Mouse (Mus musculus) hindbrain, embryonic 12.5 days (tissue): ENCODE results near the gene Pigo. TPM values are rescaled to one million over a fixed set of nuclear protein-coding genes. Genes with fewer than 3 reads are reported as not detected.
"Not testable (repeated sequence)": the region's sequence is repeated elsewhere in the genome, so short reads cannot be mapped to it uniquely, and the experiment has no call there.

Experiments used
- ATAC-seq: fragments of 200-750 bp; cut with Nextera tagmentation; 2 replicates; pipeline ENCODE4 v1.8.0; 2017; ENCODE audit warnings: moderate TSS enrichment; ENCODE audit not compliant: low FRiP score
- H3K27ac ChIP-seq: fragments of 300-500 bp; sonication (generic); 2 replicates; pipeline ENCODE4 v1.5.1; 2016; ENCODE audit warnings: mild to moderate bottlenecking
- H3K27me3 ChIP-seq: fragments of 300-500 bp; sonication (generic); 2 replicates; pipeline ENCODE4 v1.6.1; 2016; ENCODE audit warnings: mild to moderate bottlenecking
- H3K36me3 ChIP-seq: fragments of 300-500 bp; sonication (generic); 2 replicates; pipeline ENCODE4 v1.6.1; 2016; ENCODE audit warnings: mild to moderate bottlenecking
- H3K4me1 ChIP-seq: fragments of 300-500 bp; sonication (generic); 2 replicates; pipeline ENCODE4 v1.6.1; 2016
- H3K4me2 ChIP-seq: fragments of 300-500 bp; sonication (generic); replicated peaks from 2 replicates; pipeline ENCODE4 v1.6.1; 2016; ENCODE audit warnings: mild to moderate bottlenecking
- H3K4me3 ChIP-seq: fragments of 300-500 bp; sonication (generic); 2 replicates; pipeline ENCODE4 v1.5.1; 2016; ENCODE audit warnings: mild to moderate bottlenecking
- H3K9ac ChIP-seq: fragments of 300-500 bp; sonication (generic); 2 replicates; pipeline ENCODE4 v1.6.1; 2016; ENCODE audit warnings: mild to moderate bottlenecking, moderate library complexity
- H3K9me3 ChIP-seq: fragments of 300-500 bp; sonication (generic); replicated peaks from 2 replicates; pipeline ENCODE4 v1.6.1; 2016; ENCODE audit warnings: mild to moderate bottlenecking
- WGBS: fragments of 180-500 bp; shearing (Covaris S2); methylation state at CpG from one replicate; pipeline ENCODE4 v1.1.7; 2016; 5-methylcytosine and 5-hydroxymethylcytosine counted together
- polyA plus RNA-seq: library from polyadenylated mRNA; unstranded; fragments of >200 nt; fragmentation: Nextera tagmentation; extraction: Ambion mirVana; gene quantifications from 2 replicates; pipeline ENCODE4 v1.2.1, GENCODE M21; 2016

Gene Pigo
- polyA plus RNA-seq, 1 experiment from 2014 or later: 25.2 TPM

DNA sequence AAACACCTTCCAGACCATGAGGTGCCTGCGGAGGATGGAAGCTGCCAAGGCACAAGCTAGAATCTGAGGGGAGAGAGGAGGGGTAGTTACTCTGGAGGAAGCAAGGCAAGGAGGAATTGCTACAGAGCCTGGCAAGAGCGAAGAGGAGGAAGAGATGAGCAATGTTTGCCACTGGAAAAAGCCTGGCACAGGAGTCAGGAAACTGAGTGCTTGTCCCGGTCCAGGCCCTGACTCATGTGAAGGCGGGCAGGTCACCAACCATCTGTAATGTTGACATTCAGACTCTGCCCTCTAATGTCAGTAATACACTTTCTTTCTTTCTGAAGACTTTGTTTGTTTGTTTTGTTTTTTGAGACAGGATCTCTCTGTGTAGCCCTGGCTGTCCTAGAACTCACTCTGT is 7.5 kb downstream of the Pigo start:
- Histone ChIP-seq H3K4me2 (no peak overlapping the region), H3K9ac (no peak overlapping the region), H3K4me3 (no peak overlapping the region), H3K9me3 (no peaks in the 10 kb centered on the region), H3K27ac (no peak overlapping the region), H3K4me1 (no peaks in the 10 kb centered on the region), H3K36me3 (peaks cover 63% of the 10 kb centered on the region), H3K27me3 (no peaks in the 10 kb centered on the region)
- 94% methylated on average over 4 of the region's 4 CpGs for WGBS
- no peak for ATAC-seq

DNA sequence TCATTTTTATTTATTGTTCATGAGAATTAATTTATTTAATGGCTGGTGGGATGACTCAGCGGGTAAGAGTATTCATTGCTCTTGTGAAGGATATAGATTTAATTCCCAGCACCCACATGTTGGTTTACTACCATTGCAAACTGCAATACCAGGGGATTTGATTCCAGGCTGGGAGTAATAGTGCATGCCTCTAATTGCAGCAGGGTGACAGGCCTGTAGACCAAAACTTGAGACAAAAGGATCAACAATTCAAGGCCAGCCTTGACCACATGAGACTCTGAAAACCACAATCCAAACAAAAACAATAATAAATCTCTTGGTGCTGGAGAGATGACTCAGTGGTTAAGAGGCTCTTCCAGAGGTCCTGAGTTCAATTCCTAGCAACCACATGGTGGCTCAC is 13.5 kb downstream of the Pigo start:
- H3K27ac ChIP-seq: no peak overlapping the region
- ATAC-seq: no peak
- H3K4me3 ChIP-seq: no peak overlapping the region
- peaks cover 13% of the 10 kb centered on the region for H3K4me1 ChIP-seq
- 98% methylated on average over 1 of the region's 1 CpGs for WGBS
- H3K9ac ChIP-seq: no peak overlapping the region
- H3K9me3 ChIP-seq: no peaks in the 10 kb centered on the region
- no peaks in the 10 kb centered on the region for H3K27me3 ChIP-seq
- H3K4me2 ChIP-seq: no peak overlapping the region
- peaks cover 3% of the 10 kb centered on the region; the same call in 1 of the 2 replicates for H3K36me3 ChIP-seq

DNA sequence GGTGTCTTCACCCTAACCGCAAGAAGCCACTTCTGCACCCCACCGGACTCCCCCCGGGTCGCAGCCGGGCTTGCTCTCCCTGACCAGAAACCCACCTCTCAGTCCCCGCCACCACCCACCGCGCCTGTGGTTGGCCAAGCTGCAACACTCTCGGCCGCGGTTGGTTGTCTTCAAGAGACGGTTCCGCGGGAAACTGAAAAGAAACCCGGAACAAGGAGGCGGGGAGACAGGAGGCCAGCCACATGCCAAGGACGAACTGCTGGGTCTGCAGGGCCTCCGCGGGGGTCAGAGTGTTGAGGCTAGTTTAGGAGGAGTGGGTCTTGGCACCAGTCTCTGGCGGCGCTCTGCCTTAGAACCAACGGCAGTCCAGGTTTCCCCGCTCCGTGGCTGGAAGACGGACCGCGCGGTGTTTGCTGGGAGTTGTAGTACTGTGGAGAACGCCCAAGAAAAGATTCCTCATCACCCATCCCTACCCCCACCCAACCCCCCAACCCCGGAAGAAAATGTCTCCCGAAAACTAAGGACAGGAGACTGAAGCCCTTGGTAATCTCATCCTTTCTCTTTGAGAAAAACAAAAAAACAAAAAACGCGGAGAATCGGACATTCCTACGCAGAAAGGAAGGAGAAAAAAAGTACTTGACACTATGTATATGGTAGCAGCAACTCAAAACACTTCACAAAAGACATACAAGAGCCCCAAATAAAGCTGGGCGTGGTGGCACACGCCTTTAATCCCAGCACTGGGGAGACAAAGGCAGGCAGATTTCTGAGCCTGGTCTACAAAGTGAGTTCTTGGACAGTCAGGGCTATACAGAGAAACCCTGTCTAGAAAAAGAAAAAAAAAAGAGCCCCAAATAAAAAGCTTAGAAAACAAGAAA is 15.2 kb downstream of the Pigo start, which contains the start of gene Fancg:
Gene Fancg (minus strand): TSS at position 346 of the 878 bp plus-strand sequence.
- peak within 1 kb of the TSS; percentile 70 for H3K9ac ChIP-seq
- peak within 1 kb of the TSS; percentile 75 for H3K4me3 ChIP-seq
- peaks cover 13% of the 10 kb centered on the region for H3K4me1 ChIP-seq
- peak within 1 kb of the TSS; percentile 80 for H3K4me2 ChIP-seq
- no peaks in the 10 kb centered on the region for H3K36me3 ChIP-seq
- H3K27ac ChIP-seq: no peak within 1 kb of the TSS
- under 1% methylated on average over 37 of the region's 37 CpGs for WGBS
- no peaks in the 10 kb centered on the region for H3K27me3 ChIP-seq
- ATAC-seq: peak; percentile 92
- no peaks in the 10 kb centered on the region for H3K9me3 ChIP-seq

DNA sequence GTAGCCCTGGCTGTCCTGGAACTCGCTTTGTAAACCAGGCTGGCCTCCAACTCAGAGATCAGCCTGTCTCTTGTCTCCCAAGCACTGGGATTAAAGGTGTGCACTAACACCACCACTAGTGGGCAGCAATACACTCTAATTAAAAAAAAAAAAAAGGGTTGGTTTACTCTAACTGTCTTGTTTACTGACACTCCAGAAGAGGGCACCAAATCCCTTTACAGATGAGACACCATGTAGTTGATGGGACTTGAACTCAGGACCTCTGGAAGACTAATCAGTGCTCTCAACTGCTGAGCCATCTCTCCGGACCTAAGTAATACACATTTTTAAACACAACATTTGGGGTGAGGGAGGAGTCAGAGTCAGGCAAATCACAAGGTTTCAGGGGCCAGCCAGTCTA is 19.9 kb downstream of the Pigo start:
- no peak overlapping the region for H3K4me2 ChIP-seq
- WGBS: 57% methylated on average over 2 of the region's 2 CpGs
- 0 out of 2 replicates have a peak, but pooled peaks cover 4% of the 10 kb centered on the region for H3K36me3 ChIP-seq
- no peak for ATAC-seq
- no peak overlapping the region for H3K9ac ChIP-seq
- H3K9me3 ChIP-seq: no peaks in the 10 kb centered on the region
- no peaks in the 10 kb centered on the region for H3K27me3 ChIP-seq
- H3K4me3 ChIP-seq: no peak overlapping the region
- peaks cover 13% of the 10 kb centered on the region for H3K4me1 ChIP-seq
- H3K27ac ChIP-seq: no peak overlapping the region

DNA sequence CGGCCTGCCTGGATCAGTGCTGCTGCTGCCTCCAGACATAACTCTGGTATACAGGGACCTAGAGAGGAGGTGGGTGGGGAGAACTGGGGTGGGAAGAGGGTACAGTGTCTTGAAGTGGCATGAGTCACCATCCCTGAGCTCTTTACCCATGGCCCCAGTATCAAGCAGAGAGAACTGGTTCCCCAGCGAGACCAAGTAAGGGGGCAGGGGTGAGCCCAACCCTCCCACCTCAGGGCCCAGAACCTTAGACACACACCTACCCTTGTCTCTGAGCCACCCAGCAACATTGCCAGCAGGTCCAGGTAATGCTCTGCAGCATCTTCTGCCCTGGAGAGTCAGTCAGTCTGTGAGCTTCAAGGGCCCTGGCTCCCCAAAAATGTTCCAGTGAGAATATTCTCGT is 20.7 kb downstream of the Pigo start:
- ATAC-seq: no peak
- Histone ChIP-seq H3K9me3 (no peaks in the 10 kb centered on the region), H3K4me3 (no peak overlapping the region), H3K36me3 (0 out of 2 replicates have a peak, but pooled peaks cover 4% of the 10 kb centered on the region), H3K4me2 (no peak overlapping the region), H3K27ac (no peak overlapping the region), H3K4me1 (peaks cover 11% of the 10 kb centered on the region), H3K27me3 (no peaks in the 10 kb centered on the region), H3K9ac (no peak overlapping the region)
- 97% methylated on average over 3 of the region's 3 CpGs for WGBS

DNA sequence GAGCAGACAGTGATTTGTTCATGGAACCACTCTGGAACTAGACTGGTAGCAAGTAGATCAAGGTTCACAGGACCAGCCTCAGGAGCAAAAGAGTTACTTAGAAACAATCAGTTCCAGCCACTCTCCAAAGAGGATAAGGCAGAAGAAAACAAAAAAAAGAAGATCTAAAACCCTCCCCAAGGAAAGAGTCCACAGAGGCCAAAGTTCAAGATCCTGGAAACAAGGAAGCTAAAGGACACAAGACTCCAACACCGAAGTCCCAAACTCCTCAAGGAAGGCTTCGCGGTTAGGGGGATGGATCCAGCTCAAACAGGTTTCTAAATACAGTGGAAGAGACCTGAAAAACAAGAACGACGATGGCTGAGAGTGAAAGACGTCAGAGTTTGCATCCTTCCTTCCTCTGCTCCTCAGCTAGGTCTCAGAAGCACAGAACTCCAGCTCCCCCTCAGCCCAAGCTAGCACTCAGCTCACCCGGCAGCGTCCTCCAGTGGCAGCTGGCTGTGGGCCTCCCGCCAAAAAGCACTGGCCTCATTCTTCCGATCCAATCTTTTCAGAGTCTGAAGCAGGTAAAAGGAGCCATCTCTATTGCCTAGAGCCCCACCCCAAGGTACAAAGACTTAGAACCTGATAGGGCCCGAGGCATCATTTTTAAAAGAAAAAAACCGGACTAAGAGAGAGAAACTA is 22.7 kb downstream of the Pigo start:
- H3K27ac ChIP-seq: no peak overlapping the region
- WGBS: 79% methylated on average over 12 of the region's 12 CpGs
- H3K4me2 ChIP-seq: no peak overlapping the region
- no peaks in the 10 kb centered on the region for H3K27me3 ChIP-seq
- peaks cover 12% of the 10 kb centered on the region for H3K4me1 ChIP-seq
- ATAC-seq: no peak
- no peak overlapping the region for H3K9ac ChIP-seq
- 0 out of 2 replicates have a peak, but pooled peaks cover 4% of the 10 kb centered on the region for H3K36me3 ChIP-seq
- H3K9me3 ChIP-seq: no peaks in the 10 kb centered on the region
- H3K4me3 ChIP-seq: no peak overlapping the region

DNA sequence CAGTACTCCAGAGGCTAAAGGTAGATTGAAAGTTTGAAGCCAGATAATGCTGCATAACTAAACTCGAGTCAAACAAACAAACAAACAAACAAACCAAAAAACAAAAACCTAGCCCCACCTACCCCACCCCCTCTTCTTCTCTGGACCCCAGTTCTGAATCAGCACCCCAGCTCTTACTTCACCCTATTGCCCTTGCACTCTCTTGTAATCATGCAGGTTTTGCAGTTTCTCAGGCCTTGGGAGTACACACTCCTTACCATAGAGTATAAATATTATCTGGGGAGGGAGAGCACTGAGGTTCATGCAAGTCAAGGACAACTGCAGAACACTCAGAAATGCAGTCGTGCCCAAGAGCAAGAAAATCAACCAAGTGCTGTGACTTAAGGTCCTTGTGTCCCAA is 24.3 kb downstream of the Pigo start:
- Histone ChIP-seq H3K27me3 (no peaks in the 10 kb centered on the region), H3K9me3 (no peaks in the 10 kb centered on the region), H3K4me1 (peaks cover 17% of the 10 kb centered on the region), H3K4me3 (no peak overlapping the region), H3K4me2 (no peak overlapping the region), H3K36me3 (0 out of 2 replicates have a peak, but pooled peaks cover 4% of the 10 kb centered on the region), H3K9ac (no peak overlapping the region), H3K27ac (0 out of 2 replicates have a peak overlapping the region, but pooled peaks have one; percentile 30)
- no peak for ATAC-seq
- WGBS: 96% methylated on average over 2 of the region's 2 CpGs

DNA sequence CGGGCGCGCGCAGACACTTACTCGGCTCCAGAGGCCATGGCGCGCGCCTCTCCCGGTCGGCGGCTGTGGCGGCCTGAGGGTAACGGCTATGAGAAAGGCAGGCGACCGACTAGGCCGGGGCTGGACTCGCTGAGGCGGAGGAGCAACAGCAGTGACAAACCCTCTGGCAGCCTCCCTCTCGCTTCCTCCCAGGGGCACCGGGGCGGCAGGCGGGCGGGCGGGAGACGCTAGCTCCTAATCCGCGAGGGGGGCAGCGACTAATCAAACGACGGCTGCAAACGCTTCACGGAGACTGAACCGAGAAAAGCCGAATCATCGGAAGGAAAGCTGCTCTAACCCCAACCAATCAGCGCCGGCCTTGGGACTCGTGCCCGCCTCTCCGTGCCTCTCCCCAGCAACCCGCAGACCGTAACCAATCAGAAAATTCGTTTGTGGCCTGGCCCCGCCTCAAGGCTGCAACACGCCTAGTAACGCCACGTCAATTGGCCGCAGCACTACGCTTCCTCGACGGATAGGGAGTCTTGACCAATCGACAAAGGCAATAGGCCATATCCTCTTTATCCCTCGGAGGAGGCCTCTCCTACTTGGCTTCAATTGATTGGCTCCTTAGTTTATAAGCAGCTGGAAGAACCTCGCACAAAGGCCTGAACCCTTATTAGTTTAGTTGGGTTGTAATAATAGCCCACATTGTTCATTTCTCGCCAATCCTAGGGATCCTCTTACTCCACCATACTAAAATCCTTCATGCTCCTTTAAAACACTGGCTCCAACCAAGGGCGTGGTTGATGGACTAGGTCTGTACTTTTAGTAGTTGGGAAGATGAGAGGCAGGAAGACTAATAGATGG is 25.3 kb downstream of the Pigo start, which contains the start of gene Vcp:
Gene Vcp (minus strand): TSS at position 367 of the 846 bp plus-strand sequence.
- not testable (repeated sequence) for H3K27me3 ChIP-seq, H3K9me3 ChIP-seq
- peak; percentile 99 for ATAC-seq
- 1% methylated on average over 54 of the region's 56 CpGs for WGBS
- Histone ChIP-seq H3K36me3 (peaks cover 11% of the 10 kb centered on the region), H3K27ac (peak within 1 kb of the TSS; percentile 98), H3K9ac (peak within 1 kb of the TSS; percentile 90), H3K4me1 (peaks cover 17% of the 10 kb centered on the region), H3K4me3 (peak within 1 kb of the TSS; percentile 80), H3K4me2 (peak within 1 kb of the TSS; percentile 83)

DNA sequence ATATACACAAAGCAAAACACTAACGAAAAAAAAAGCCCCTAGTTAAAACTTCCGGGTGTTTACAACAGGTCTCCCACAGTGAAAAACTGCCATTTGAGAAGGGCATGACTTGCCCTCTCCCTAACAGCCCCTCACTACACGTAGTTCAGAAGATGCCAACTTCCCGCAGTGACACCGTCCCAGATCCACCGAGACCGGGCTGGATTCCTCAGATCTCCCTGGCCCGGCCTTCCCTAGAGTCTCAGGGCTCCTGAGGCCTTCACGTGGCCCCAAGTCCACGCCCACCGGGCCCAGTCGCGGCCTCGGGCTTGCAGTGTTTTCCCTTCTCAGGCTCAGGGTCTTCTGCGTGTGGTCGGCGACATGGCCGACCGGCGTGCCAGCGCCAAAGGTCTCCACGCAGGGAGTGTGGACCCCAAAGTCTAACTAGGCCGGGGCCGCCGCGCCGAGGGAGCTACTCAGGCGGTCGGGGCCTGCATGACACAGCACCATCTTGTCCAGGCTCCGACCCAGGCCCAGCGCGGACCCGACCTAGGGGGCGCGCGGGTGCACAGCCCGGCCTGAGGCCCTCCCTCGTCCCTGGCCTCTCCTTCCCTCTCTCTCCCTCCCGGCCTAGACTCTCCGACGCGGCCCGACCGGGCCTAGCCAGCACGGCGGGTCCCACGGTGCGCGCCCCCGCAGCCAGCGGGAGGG is 26.0 kb downstream of the Pigo start:
- no peaks in the 10 kb centered on the region for H3K27me3 ChIP-seq
- peaks cover 15% of the 10 kb centered on the region for H3K36me3 ChIP-seq
- H3K4me2 ChIP-seq: peak overlapping the region; percentile 83
- peak overlapping the region; percentile 90 for H3K9ac ChIP-seq
- peak overlapping the region; percentile 98 for H3K27ac ChIP-seq
- no peaks in the 10 kb centered on the region for H3K9me3 ChIP-seq
- H3K4me1 ChIP-seq: peaks cover 17% of the 10 kb centered on the region
- peak; percentile 89 for ATAC-seq
- H3K4me3 ChIP-seq: peak overlapping the region; percentile 80
- under 1% methylated on average over 51 of the region's 51 CpGs for WGBS

DNA sequence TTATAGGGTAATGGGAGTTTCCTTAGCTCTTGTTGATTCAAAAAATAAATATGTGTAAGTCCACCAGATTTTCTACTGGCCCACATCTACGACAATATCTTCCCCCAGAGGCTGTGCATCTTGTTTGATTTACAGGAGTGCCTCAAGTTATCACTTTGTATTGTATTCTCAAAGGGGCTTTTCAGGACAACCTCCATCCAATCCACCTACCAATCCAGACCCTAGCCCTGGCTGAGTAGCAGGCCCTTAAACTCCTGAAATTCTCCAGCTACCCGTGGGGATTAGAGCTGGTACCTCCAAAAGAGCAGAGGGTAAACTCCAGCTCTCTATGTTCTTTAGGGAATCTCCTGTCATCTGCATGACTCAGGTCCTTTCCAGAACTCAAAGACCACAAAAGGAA is 27.6 kb downstream of the Pigo start:
- no peaks in the 10 kb centered on the region for H3K9me3 ChIP-seq
- no peak overlapping the region for H3K27ac ChIP-seq
- peaks cover 31% of the 10 kb centered on the region for H3K36me3 ChIP-seq
- H3K9ac ChIP-seq: peak overlapping the region; percentile 29; the same call in 1 of the 2 replicates
- H3K4me3 ChIP-seq: peak overlapping the region; percentile 80
- no peaks in the 10 kb centered on the region for H3K27me3 ChIP-seq
- H3K4me2 ChIP-seq: peak overlapping the region; percentile 83
- 76% methylated on average over 2 of the region's 2 CpGs for WGBS
- no peak for ATAC-seq
- peaks cover 17% of the 10 kb centered on the region for H3K4me1 ChIP-seq

DNA sequence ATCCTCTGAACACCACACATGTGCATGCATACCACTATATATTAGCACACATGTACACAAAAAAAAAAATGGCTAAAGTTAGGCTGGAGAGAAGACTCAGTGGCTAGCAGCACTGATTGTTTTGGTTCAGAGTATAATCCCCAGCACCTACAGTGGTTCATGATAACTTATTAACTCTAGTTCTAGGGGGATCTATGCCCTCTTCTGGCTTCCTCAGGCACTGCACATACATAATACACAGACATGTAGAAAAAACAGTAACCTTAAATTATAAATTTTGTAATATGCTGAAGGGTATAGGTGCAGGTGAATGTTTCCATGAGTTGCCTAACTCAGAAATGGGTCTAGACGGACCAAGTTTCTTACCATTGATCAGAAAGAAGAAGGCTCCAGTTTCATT is 37.3 kb downstream of the Pigo start:
- Histone ChIP-seq H3K27ac (no peak overlapping the region), H3K27me3 (no peaks in the 10 kb centered on the region), H3K36me3 (peaks cover 97% of the 10 kb centered on the region), H3K9ac (no peak overlapping the region), H3K9me3 (no peaks in the 10 kb centered on the region), H3K4me3 (no peak overlapping the region), H3K4me2 (no peak overlapping the region), H3K4me1 (no peaks in the 10 kb centered on the region)
- WGBS: 79% methylated on average over 1 of the region's 1 CpGs
- ATAC-seq: no peak
